Mouse (Mus musculus) gastrocnemius, adult 8-10 months (tissue): ENCODE data around the gene Csf1. TPM values are rescaled to one million over a fixed set of nuclear protein-coding genes. Genes with fewer than 3 reads are reported as not detected.

Experiments
- DNase-seq, 2 experiments: peaks; one replicate each; pipeline ENCODE4 v3.0.0; 2022; ENCODE audit warnings: low spot score in 2 of 2
- total RNA-seq, 4 experiments: library from RNA; stranded (reverse); gene quantifications; 2 replicates each; pipeline ENCODE4 v1.2.4; 2022

Gene Csf1
- total RNA-seq, 4 experiments from 2014 or later, result 5.0 to 7.4 (median 6.8) TPM

DNA sequence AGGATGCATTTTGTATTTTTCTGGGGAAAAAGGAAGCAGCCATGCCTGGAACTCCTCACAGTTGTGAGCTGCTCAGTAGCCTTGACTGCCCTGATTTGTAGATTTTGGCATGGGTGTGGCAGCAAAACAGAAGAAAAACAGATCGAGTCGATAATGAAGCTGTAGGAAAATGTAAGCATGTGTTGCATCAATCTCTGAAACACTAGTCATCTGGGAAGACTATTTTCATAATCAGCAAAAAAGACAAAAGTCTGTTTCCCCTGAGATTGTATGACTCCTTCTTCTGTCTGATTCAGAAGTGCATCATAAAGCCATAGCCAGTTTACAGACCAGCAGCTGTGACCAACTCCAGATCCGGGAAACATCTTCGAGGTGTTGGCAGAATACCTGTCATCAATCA, 53.0 kb downstream of the Csf1 start:
- DNase-seq, result no peak

DNA sequence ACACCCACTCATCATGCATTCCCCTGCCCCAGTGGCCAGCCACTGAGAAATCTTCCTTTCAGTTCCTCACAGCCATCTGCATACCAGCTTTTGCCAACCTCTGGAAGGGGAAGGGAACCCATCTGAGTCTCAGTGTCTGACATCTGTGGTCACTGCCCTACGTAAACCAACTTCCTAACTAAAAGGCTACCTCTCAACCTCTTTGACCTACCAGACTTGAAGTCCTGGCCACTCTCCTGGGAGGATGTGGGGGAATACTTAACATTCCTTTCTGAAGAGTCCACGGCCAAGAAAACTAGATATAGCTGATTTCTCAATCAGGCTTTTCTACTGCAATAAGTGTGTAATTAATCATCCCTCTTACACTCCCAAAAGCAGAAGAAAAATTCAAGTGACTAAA, 54.1 kb downstream of the Csf1 start:
- no peak for DNase-seq

GRCm38 (mm10) chr3:107704371-107704705, 55.9 kb downstream of the Csf1 start:
- no peak for DNase-seq

DNA sequence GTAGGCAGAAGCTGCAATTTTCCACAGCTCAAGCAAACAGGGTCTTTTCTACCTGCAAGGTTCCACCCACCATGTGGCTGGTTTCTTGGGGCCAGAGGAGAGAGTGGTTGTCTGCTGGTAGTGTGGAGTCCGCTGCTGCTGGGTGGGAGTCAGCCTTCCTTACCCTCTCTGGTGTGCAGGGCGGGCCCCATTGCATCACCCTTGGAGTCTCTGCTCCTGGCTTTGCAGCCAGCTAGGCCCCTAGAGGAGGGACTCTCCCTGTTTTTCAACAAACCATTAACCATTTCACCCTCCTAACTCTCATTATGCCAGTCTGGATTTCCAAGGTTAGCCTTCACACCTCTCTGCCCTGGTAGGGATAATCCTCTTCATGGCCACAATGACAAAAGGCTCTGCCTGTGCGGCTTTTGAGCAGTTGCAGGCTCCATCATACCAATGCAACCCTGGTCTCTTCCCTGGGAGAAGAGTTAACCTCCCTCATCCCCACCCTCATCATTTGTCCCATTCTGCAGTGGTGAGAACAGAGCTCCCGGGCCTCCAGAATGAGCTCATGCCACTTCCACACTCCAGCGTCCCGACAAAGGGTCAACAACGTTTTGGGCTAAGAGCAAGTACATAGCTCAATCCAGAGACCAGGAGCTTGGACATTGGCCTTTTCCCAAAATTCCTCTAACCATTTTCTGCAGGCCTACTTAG, 56.4 kb downstream of the Csf1 start:
- peak; percentile 60 to 69 for DNase-seq

- no peak for DNase-seq
Measured at GRCm38 (mm10) chr3:107701767-107702394, 58.4 kb downstream of the Csf1 start.

DNA sequence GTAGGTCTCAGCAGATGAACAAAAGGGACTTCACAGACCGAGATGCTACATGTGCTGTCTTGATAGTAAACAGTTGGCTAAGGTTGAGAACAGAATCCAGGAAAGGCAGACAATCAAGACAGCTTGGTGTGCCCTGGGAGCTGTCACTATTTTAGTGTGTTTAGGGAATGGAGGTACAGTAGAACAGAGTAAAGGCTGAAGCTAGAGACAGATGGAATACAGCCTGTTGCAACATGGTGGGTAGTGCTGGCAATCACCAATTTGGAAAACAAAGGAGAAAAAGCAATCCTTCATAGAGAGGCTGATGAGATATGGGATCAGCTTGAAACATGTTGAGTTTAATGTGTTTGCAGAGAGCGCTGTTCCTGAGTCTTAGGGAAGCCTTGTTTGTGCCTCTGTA, 59.6 kb downstream of the Csf1 start:
- no peak for DNase-seq

- DNase-seq, result no peak
Measured at GRCm38 (mm10) chr3:107696910-107697309, 63.4 kb downstream of the Csf1 start.

DNA sequence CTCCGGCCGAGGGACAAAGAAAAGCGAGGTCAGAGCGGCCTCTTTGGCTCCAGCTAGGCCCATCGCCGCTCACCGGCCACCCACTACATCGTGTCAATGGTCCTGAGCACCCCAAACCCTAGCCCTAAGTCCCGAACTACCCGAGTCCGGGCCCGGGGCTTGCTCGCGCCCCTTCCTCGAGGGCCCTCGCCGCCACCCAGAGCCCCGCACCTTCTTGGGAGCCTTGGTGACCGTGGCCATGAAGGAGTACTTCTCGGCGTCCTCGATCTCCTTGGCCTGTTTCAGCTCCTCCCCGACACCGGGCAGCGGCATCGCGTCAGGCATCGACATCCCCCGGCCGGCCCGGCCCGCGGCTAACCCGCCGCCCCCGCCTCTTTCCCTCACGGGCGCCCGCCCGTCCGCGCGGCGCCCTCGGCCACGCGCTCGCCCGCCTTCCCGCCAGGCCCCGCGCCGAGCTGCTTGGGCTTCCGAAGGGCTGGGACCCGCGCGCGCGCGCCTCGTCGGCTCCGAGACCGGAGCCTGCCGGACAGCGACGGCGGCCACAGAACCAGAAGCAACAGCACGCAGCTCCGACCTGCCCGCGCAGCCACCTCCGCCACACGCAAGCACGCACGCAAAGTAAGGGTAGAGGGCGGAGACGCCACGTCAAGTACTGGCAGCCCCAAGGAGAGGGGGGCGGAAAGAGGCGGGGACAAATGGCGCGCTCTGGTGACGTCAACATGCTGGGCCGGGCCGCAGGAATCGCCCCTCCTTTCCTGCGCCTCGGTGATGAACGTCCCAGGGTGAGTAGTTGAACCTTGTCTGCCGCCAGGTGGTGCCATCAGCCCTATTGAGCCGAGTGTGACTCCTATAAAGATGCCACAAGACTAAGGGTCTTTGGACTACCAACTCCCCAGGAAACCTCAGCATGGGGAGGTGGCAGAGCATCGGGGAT, 64.1 kb downstream of the Csf1 start, which contains the start of gene Ahcyl1:
Gene Ahcyl1 (minus strand): TSS at position 613 of the 934 bp plus-strand sequence.
- peak; percentile 98 for DNase-seq

DNA sequence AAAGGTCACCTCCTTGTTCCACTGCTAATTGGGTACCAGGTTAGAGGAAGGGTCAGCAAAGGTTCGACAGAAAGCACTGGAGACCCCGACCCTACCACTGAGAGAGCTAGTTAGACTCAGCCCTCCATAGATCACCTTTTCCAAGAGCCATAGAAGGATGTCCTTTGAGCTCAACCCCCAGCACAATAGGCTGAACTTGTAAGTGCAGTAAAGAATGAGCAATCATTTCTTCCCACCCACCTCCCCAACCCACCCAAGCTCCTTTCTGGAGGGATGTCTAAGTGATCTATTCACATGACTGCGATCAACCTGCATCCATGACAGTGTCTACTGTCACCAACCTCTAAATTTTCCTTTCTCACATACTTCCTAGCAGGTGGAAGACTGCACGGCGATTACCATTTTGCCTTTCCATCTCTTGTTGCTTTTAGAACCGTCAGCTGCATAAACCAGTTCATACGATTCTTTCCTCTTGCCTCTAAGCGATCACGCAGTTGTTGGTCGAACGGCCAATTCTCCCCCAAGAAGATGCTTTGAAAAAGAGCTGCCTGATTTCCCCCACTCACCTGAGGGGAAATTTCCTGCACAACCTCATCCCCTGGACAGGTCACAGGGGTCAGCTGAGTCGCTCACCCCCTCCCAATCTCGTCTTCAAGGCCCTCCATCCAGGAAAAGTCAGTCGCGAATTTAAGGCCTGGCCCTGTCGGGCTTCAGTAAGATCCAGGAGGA, 64.9 kb downstream of the Csf1 start:
- no peak for DNase-seq

DNA sequence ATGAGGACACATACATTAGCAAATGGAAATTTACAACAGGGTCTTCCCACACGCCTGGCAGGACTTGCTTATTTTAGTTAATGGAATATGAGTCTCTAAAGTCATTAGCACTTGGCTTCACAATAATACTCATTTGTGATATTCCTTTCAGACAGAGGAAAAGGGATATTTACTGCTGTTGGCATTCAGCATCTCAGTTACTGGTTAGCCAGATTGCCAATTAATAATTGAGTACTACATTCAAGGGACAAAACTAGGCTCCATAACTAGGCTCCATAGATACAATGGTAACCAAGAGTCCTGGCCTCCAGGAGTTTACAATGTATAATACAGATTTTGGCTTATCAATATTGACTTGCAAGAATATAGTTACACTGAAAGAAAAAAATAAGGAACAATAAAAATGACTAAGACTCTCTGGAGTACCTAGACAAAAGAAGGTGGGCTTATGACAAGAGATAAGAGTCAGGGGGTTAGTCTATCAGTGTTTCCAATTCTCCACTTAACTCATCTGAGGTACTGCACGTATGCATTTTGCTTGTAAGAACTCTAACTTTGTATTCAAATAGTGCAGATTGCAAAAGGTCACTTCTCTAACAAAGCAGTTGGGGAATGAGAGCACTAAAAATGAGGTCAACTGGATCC, 65.9 kb downstream of the Csf1 start:
- no peak for DNase-seq

Other genes starting within 250 kb of the Csf1 start
- 1 to 10 TPM in 1 of 4 experiments, under 1 TPM in 3; 0.65 to 1.2 (median 0.80) TPM for gene Slc6a17, start 242.5 kb downstream of the Csf1 start, total RNA-seq
- not detected for gene Ubl4b, start 205.4 kb downstream of the Csf1 start, total RNA-seq
- not detected for gene Alx3, start 165.4 kb downstream of the Csf1 start, total RNA-seq
- not detected for gene Gm10961, start 129.1 kb downstream of the Csf1 start, total RNA-seq
- 10 to 100 TPM; 15.1 to 18.4 (median 16.5) TPM for gene Strip1, start 128.8 kb downstream of the Csf1 start, total RNA-seq
- gene Ahcyl1, start 63.9 kb downstream of the Csf1 start, total RNA-seq, result 10 to 100 TPM; 21.9 to 29.4 (median 28.6) TPM
- not detected for gene Eps8l3, start 116.8 kb upstream of the Csf1 start, total RNA-seq
- 10 to 100 TPM; 86.8 to 93.3 (median 88.1) TPM for gene Gstm5, start 135.4 kb upstream of the Csf1 start, total RNA-seq
- gene Gstm7, start 171.3 kb upstream of the Csf1 start, total RNA-seq, result 10 to 100 TPM in 2 of 4 experiments, 1 to 10 TPM in 2; 7.4 to 17.1 (median 10.1) TPM
- gene Gstm6, start 183.3 kb upstream of the Csf1 start, total RNA-seq, result under 1 TPM in 3 of 4 experiments, not detected in 1; 0.44 to 0.92 (median 0.67) TPM
- gene Gstm3, start 208.8 kb upstream of the Csf1 start, total RNA-seq, result not detected
- 100 to 1,000 TPM in 2 of 4 experiments, 10 to 100 TPM in 2; 78.6 to 144 (median 111) TPM for gene Gstm2, start 226.0 kb upstream of the Csf1 start, total RNA-seq